Mouse (Mus musculus): ENCODE data around the gene Otud5. TPM values are rescaled to one million over a fixed set of nuclear protein-coding genes. Genes with fewer than 3 reads are reported as not detected.

The Otud5 gene
- polyA plus RNA-seq, 1 experiment from 2014 or later: 60.8 TPM

MicroRNAs encoded within 50 kb of the gene (microRNA counts, 519-probe panel; counts per million panel counts)
- 4,826 counts per million, percentile 63 among the panel's probes with 10 or more counts for microRNA mmu-miR-1198

Small RNA genes within 50 kb of the gene (microRNA-seq; reads per million reads assigned to microRNA genes)
- gene Mir1198: 46.1 reads per million, percentile 43 among the genes with 10 or more reads in this experiment

Other genes starting within 250 kb of the Otud5 start
- 35.4 and 36.5 TPM in 2 replicates for gene Ccdc22, start 235.8 kb upstream of the Otud5 start, polyA plus RNA-seq (2016; fragmentation: Nextera tagmentation; extraction: Ambion mirVana)
- gene Cacna1f, start 234.3 kb upstream of the Otud5 start, polyA plus RNA-seq (2016; fragmentation: Nextera tagmentation; extraction: Ambion mirVana): not detected in 2 replicates
- 42.0 and 44.8 TPM in 2 replicates for gene Syp, start 202.9 kb upstream of the Otud5 start, polyA plus RNA-seq (2016; fragmentation: Nextera tagmentation; extraction: Ambion mirVana)
- gene Prickle3, start 184.1 kb upstream of the Otud5 start, polyA plus RNA-seq (2016; fragmentation: Nextera tagmentation; extraction: Ambion mirVana): 2.0 and 2.6 TPM in 2 replicates
- 45.5 and 52.0 TPM in 2 replicates for gene Plp2, start 170.0 kb upstream of the Otud5 start, polyA plus RNA-seq (2016; fragmentation: Nextera tagmentation; extraction: Ambion mirVana)
- gene Magix, start 160.1 kb upstream of the Otud5 start, polyA plus RNA-seq (2016; fragmentation: Nextera tagmentation; extraction: Ambion mirVana): 0.09 and 0.19 TPM in 2 replicates
- gene Gpkow, start 144.2 kb upstream of the Otud5 start, polyA plus RNA-seq (2016; fragmentation: Nextera tagmentation; extraction: Ambion mirVana): 45.6 and 53.4 TPM in 2 replicates
- 21.1 and 21.2 TPM in 2 replicates for gene Wdr45, start 127.0 kb upstream of the Otud5 start, polyA plus RNA-seq (2016; fragmentation: Nextera tagmentation; extraction: Ambion mirVana)
- gene Gm45208, start 119.1 kb upstream of the Otud5 start, polyA plus RNA-seq (2016; fragmentation: Nextera tagmentation; extraction: Ambion mirVana): 0.66 TPM in 1 of 2 replicates, not detected in the other
- gene Praf2, start 112.9 kb upstream of the Otud5 start, polyA plus RNA-seq (2016; fragmentation: Nextera tagmentation; extraction: Ambion mirVana): 79.5 and 84.7 TPM in 2 replicates
- gene Ccdc120, start 90.5 kb upstream of the Otud5 start, polyA plus RNA-seq (2016; fragmentation: Nextera tagmentation; extraction: Ambion mirVana): 29.6 and 31.1 TPM in 2 replicates
- 27.9 and 30.3 TPM in 2 replicates for gene Tfe3, start 78.8 kb upstream of the Otud5 start, polyA plus RNA-seq (2016; fragmentation: Nextera tagmentation; extraction: Ambion mirVana)
- gene Gripap1, start 51.6 kb upstream of the Otud5 start, polyA plus RNA-seq (2016; fragmentation: Nextera tagmentation; extraction: Ambion mirVana): 75.7 and 84.4 TPM in 2 replicates
- 0.95 and 1.5 TPM in 2 replicates for gene Kcnd1, start 19.1 kb upstream of the Otud5 start, polyA plus RNA-seq (2016; fragmentation: Nextera tagmentation; extraction: Ambion mirVana)
- gene Pim2, start 36.9 kb downstream of the Otud5 start, polyA plus RNA-seq (2016; fragmentation: Nextera tagmentation; extraction: Ambion mirVana): 10.4 and 13.2 TPM in 2 replicates
- gene Slc35a2, start 42.7 kb downstream of the Otud5 start, polyA plus RNA-seq (2016; fragmentation: Nextera tagmentation; extraction: Ambion mirVana): 30.4 and 31.8 TPM in 2 replicates
- 169 and 181 TPM in 2 replicates for gene Pqbp1, start 57.9 kb downstream of the Otud5 start, polyA plus RNA-seq (2016; fragmentation: Nextera tagmentation; extraction: Ambion mirVana)
- gene Timm17b, start 58.0 kb downstream of the Otud5 start, polyA plus RNA-seq (2016; fragmentation: Nextera tagmentation; extraction: Ambion mirVana): 146 and 158 TPM in 2 replicates
- gene Gm10491, start 66.5 kb downstream of the Otud5 start, polyA plus RNA-seq (2016; fragmentation: Nextera tagmentation; extraction: Ambion mirVana): not detected in 2 replicates
- not detected in 2 replicates for gene Gm10490, start 68.2 kb downstream of the Otud5 start, polyA plus RNA-seq (2016; fragmentation: Nextera tagmentation; extraction: Ambion mirVana)
- 57.6 and 59.9 TPM in 2 replicates for gene Pcsk1n, start 78.5 kb downstream of the Otud5 start, polyA plus RNA-seq (2016; fragmentation: Nextera tagmentation; extraction: Ambion mirVana)
- not detected in 2 replicates for gene Eras, start 87.2 kb downstream of the Otud5 start, polyA plus RNA-seq (2016; fragmentation: Nextera tagmentation; extraction: Ambion mirVana)
- 81.5 and 85.6 TPM in 2 replicates for gene Hdac6, start 106.5 kb downstream of the Otud5 start, polyA plus RNA-seq (2016; fragmentation: Nextera tagmentation; extraction: Ambion mirVana)
- 0.87 and 0.97 TPM in 2 replicates for gene Gata1, start 136.7 kb downstream of the Otud5 start, polyA plus RNA-seq (2016; fragmentation: Nextera tagmentation; extraction: Ambion mirVana)
- gene Glod5, start 177.1 kb downstream of the Otud5 start, polyA plus RNA-seq (2016; fragmentation: Nextera tagmentation; extraction: Ambion mirVana): 0.31 and 0.42 TPM in 2 replicates
- 83.3 and 87.9 TPM in 2 replicates for gene Suv39h1, start 233.4 kb downstream of the Otud5 start, polyA plus RNA-seq (2016; fragmentation: Nextera tagmentation; extraction: Ambion mirVana)
- gene Was, start 249.1 kb downstream of the Otud5 start, polyA plus RNA-seq (2016; fragmentation: Nextera tagmentation; extraction: Ambion mirVana): 0.09 and 0.17 TPM in 2 replicates